Mouse (Mus musculus) spleen, postnatal 4 days (tissue): ENCODE measurements at regions not wholly inside any gene's neighbourhood (a gene's known extent, or its start where the extent isn't known, plus 50 kb on each side); places are given as distances from the start of the nearest gene placed in this dataset.
A peak's percentile ranks its signal among the peaks of the same experiment; 100 is the strongest.
"Not testable (repeated sequence)": the region's sequence is repeated elsewhere in the genome, so short reads cannot be mapped to it uniquely, and the experiment has no call there.

Experiments
- DNase-seq, 2 experiments: peaks; one replicate each; pipeline ENCODE4 v3.0.0; 2022; ENCODE audit warnings: low spot score in 2 of 2

DNA sequence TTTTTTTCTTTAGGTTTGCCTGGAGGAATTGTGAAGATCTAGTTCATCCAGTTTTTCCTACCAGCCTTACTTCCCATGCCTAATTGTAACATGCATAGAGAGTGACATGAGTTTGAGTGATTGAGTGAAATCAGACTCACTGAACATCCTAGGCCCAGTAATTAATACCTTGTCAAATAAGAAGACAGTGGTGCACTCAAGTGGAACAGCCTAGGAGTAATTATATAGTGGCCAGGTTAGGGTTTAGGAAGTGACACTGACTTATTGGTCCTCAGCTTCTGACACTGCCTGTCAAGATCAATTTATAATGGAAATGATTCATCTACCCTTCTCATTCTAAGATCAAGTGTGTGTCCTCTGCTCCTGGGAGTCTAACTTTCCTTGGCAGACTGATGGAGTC lies 250.8 kb downstream of the Tpbg start:
- no peak for DNase-seq

DNA sequence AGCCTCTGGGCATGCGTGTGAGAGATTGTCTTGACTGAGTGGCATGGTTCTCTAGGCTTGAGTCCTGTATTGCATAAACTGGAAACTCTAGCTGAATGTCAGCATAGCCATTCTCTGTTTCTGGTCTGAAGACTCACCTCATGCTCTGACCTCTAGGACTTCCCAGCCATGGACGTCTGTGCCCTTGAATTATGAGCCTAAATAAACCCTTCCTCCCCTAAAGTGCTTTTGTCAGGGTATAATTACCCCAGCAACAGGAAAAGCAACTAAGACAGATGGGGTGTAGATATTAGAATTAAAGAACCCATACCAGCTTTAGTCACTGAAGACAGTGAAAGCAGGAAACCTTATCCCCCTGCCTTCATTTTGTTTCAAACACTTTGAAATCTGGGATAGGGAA lies 253.3 kb downstream of the Tpbg start:
- no peak for DNase-seq

DNA sequence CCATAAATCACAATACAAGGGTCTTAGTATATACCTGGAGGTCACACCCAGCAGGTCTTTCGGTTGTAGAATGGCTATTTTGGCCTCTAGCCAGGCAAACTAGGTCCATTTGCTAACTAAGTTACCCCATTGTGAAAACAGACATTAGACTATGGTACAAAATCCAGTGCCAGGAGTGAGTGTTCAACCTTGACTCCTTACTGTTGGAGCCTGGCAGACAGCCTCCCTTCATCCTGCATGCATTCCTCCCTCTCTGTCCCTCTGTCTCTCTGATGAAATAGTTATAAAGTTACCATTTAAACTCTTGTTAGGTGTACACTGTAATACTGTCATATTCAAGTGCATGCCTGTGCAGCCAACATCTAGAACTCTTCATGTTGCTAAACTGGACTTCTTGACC lies 254.1 kb downstream of the Tpbg start:
- no peak for DNase-seq

DNA sequence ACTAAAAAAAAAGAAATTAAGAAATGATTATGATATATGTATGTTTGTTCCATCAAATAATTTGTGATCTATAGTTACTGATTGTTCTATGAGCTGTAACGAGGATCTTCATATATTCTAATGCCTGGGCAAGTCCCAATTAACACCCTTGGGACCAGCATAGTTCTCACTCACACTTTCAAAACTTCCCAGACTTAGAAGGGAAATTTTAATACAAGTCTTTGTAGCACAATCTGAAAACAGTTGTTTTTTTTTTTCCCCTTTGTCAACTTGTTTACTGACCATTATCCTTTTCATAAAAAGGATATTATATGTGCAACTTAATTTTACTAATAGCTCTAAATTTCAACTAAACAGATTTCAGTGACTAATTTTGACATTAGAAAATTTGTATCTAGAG lies 257.1 kb downstream of the Tpbg start:
- DNase-seq: no peak

DNA sequence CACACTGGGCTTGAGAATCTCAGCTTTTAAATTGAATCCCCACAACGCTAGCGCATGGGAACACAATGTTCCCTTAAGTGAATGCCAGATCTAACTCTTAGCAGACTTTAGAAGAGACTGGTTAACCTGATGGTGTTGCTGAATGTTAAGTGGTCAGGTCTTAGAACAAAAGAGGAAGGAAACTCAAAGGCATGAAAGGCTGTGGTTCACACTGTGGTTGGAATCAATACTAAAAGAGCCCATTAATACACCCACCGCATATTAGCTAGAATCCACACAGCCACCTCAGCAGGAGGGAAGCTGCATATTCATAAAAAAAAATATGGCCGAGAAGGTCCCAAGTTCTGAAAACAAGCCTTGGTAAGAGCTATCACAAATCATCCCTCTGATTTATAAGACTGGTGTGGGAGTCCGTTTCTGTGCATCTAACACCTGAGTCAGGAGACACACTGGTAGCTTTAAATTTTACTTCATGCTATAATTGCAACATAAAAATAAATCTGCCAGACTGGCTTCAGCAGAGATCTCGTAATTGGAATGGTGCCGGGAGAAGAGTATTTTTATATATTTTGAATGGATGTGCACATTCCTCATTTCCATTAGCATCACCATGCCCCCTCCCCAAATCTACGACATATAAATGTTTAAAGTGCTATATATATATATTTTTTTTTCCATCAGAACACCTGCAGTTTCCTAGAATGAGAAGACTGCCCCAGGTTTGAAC lies 259.3 kb downstream of the Tpbg start:
- DNase-seq: no peak

DNA sequence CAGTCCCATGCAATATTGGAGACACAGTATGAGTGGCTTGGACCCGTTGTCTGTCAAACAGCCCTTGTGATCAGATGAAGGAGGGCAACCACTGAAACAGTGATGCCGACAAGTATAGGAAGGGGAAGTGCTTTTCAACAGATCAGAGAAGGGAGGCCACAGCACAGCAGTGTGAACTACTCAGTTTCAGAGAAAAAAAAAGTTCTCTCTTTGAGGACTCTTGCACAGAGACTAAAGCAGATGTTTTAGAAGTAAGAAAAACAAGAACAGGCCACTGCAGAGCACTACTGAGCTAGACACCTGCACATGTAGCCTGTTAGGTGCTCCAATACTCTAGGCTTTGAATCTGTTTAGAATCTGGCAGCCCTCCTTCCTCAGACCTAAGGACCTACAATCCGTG lies 261.4 kb downstream of the Tpbg start:
- DNase-seq: no peak

DNA sequence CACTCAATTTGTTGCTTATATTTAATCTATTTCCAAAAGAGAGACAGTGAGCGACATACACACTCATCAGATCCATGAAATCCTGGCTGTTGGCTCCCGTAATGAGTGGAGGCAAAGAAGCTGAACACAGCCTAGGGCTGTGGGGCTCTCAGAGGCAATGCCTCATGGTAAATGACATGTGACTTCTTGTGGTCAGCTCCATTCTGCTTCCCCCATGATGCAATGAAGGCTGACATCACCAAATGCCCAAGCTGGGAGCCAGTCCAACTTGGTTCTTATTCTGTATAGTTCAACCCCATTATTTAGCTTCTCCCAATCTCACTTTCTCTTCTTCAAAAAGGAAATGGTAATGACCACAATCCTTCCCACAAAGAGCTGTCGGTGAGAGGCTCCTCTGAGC lies 262.5 kb downstream of the Tpbg start:
- DNase-seq: no peak

DNA sequence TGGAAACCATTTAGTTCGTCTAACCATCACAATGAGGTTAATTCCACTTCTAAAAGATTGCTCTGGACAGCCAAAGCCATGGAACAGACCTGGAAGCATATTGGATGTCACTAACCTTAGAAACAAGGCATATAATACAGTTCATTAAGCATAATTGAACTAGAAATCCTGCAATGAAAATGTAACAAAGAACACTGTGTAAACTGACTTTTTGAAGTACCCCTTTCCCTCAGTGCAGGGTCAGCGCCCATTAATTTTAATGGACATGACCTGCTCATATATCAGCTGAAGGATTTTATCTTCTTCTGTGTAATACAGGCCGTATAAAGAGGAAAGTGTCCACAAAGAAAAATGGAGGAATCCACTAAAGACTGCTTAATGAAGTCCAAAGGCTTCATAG lies 263.7 kb downstream of the Tpbg start:
- DNase-seq: no peak

DNA sequence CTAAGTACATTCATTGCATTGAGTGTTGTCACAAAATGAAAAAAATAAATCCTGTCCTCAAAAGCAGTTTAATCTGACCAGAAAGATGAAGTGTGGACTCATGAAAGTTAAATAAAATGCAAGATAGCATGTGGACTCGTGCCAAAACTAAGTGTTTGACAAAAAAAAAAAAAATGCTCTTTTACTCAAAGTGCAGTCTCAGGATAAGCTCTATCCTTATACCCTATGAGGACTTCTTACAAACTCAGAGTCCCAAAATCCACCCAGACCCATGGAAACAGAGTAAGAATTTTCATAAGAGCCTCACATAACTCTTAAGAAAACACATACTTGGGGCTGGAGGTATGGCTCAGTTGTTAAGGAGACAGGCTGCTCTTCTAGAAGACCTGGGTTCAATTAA lies 267.7 kb downstream of the Tpbg start:
- no peak for DNase-seq

DNA sequence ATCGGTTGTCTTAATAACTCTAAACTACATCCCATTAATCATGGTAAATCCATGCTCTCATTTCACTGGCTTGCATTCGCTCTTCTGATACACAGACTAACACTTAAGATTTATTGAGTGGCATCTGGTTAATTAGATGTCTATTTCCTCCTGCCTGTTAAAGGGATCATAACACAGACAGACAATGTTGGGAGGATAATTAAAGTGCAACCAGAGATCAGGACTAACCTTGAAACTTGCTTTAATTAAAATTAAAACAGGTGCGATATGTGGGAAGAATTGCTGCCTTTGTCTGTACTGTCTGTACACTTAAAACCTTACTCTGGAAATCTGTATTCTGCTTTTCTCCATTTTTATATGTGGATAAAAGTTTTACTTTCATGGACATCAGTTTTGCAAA lies 277.2 kb downstream of the Tpbg start:
- no peak for DNase-seq

DNA sequence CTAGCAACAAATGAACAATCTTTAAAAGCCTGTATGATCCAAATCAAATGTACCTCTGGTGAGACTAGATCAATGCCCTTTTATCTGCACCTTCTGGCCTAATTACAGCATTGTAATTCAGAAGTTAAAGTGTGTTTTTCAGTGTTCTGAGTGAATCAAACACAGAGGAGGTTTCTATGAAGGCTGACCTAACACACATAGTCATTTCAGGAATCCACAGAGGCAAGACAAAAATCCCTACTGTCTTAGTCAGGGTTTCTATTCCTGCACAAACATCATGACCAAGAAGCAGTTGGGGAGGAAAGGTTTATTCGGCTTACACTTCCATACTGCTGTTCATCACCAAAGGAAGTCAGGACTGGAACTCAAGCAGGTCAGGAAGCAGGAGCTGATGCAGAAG lies 293.4 kb downstream of the Tpbg start:
- DNase-seq: not testable (repeated sequence)

DNA sequence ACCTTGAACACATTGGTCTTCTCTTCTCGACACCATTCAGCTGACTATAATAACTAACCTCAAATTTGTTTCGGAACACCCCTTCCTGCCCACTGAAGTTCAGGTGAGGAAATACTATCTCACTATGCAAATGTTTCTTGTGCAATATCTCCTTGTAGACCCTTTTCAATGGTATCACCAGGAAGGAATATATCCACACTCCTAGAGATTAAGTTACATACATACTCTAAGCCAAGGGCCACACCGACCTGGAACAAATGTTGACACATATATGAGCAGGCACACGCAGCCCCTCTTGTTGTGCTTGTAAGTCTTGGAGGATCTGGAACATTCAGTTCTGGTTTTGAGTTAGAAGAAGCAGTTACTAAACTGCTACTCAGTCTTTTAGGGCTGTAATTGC lies 303.7 kb downstream of the Tpbg start:
- no peak for DNase-seq

DNA sequence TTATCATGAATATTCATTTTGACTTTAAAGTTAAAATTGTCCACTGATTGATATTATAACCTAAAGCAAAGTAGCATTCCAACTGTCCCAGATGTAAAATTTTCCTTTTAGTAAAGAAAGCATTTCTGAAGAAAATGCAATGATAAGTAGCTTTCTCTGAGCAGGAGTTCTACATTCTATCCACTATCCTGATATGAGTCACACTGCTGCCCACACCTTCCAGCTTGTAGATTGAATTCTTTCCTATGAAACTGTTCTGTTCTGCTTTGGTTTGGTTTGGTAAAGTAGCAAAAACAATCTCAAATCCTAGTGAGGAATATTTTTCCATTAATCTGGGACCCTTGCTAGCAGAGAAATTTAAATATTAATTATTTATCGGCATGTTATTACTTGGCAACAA lies 304.4 kb downstream of the Ube2cbp start:
- DNase-seq: no peak

DNA sequence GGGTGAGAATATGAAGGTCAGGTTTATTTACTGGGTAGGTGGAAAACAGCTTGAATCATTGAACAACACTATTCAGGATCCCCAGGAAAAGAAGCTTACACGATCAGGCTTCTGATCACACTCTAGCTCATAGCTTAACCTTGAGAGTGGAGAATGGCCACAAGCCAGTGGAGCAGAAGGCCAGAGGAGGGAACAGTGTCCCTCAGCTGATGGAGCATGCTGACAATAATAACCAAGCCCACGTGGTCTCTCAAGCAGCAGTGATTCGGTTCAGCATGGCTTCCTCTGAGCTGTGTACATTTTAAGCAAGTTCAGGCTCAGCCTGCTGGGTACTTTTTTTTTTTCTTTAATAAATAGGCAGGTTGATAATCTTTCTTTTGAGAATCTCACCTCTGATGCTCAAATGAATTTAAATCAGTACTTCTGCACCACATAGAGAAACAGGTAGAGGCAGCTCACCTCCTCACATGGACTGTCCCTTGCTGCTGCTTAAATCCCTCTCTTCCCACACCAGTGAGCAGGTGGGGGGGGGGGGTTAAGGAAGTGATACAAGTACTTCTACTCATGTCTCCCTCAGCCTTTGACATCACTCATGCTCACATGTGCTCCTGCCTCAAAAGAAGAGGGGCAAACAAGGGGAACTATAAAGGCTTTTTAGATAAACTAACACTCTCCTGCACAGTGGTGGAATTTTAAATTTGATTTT lies 298.2 kb downstream of the Ube2cbp start:
- DNase-seq: peak in 1 of 2 experiments; percentile 30

DNA sequence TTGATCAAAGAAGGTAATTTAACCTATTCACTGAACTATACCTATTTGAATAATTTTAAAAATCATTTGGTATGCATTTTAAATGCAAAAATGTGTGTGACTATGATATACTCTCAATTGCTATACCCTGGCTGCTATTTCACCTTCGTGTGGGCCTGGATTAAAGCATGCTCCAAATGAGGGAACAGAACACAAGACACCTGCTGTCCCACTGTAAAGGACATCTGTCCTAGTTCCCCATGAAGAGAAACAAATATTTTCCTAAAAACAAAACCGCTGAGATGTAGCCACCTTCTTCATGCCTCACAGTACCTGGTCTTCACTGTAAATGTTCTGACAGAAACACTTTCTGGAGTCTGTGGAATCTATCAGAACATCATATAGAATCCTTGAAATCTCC lies 294.0 kb downstream of the Ube2cbp start:
- DNase-seq: no peak

DNA sequence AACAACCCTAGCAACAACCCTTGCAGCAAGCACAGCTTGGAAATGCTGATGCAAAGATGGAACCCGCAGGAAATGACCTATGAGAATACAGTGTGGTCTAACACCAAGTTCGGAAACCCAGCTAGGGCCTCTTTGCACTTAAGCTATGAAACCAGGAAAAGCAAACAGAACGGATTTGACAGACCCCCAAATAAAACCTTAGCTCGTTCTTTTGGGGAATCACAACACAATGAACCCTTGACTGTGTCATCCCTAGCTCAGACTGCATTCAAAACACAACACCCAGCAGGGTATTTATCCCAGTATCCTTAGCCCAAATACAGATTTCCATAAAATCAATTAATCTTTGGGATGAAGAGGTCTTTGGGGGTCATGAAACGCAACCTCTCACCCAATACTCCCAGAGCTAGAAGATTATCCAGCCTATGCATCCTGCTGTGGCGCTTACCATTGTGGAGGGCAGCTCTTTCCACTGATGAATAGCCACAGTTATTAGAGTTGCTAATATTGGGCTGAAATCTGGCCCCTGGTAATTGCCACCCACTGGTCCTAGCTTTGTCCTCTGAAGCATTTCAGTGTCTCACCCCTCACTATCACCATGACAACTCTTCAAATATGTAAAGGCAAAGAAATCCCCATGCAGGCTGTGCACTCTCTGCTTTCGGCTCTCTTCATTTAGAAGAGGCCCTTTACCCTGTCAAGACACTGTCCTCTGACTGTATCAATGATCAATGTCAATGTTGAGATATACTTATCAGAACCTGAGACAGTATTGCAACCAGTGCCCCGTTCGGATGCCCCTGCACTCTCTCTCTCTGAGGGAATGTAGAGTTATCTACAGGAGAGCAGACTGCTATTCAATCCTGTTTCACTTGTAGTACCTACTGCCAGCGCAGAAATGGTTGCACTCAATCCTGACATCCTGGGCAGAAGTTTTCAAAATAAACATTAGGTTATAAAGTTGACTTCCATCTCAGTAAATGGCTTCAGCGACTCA lies 277.7 kb downstream of the Ube2cbp start:
- no peak for DNase-seq

DNA sequence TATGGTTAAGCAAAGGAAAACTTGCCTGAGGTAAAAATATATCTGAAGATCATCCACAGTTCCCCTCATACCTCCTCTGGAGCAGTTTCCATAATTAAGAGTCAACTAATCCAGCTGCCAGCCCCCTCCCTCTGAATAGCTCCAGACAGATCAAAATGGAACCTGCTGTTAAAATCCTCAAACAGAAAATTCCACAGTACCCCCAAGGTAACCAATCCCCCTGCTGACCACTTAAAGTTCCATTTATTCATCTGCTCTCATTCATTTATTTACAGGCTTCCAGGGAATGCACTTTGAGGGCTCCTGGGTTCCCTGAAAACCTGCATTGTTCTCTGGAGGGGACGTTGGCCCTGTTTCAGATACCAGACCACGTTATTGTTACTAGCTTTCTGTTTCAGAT lies 275.9 kb downstream of the Ube2cbp start:
- no peak for DNase-seq

DNA sequence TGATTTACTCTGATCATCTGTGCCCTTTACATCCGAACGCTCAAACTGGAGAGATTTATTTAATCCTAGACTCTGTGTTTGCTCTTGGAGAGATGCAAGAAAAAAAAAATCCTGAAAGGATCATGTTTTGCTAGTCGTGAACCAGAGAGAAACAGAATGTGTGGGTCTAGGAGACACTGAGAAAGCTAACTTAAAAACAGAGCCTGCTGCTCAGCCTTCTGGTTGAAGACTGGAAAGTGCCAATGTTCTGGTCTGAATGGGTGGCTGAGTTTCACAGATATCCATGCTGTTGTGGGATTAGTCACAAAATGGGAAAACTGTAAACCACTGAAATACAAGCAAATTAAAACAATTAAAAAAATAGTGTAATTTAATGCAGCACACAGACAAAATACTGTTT lies 259.7 kb downstream of the Ube2cbp start:
- DNase-seq: no peak

DNA sequence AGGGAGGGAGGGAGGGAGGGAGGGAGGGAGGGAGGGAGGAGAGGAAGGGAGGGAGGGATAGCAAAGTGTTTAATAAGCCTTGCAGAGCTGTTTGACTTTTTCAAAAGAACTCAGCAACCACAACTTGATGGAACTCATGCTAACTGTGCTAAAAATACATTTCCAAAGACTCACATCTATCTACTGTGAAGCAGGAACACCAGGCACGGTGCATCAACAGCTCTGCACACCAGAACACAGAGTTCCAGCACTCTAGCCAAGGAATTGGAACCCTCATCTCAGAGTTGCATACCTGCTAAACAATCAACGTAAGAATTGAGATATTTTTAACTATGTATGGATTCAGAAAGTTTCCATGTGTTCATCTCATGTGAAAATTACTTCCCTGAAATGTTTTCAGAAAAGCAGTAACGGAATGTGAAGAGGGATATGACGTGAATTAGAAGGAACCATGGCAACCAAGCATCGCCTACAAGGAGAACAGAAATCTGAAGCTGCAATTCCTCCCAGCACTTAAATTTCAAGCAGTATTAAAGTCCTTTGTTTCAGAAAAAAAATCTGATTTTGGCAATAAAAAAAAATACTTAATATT lies 256.3 kb downstream of the Ube2cbp start:
- DNase-seq: no peak

DNA sequence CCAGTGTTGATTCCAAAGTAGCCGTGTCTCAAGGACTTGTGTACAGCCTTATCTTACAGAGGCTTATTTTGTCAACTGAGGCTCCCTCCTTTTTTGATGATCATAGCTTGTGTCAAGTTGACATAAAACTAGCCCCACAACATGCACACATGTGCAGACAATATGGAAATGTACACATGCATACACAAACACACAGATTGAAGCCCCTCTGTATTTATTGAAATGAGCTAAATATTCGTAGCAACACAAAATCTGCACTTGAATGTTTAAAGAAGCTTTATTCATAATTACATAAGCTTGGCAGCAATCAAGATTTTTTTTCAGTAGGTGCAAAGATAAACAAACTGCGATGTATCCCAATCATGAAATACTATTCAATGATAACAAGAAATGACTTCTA lies 253.5 kb downstream of the Ube2cbp start:
- DNase-seq: no peak

DNA sequence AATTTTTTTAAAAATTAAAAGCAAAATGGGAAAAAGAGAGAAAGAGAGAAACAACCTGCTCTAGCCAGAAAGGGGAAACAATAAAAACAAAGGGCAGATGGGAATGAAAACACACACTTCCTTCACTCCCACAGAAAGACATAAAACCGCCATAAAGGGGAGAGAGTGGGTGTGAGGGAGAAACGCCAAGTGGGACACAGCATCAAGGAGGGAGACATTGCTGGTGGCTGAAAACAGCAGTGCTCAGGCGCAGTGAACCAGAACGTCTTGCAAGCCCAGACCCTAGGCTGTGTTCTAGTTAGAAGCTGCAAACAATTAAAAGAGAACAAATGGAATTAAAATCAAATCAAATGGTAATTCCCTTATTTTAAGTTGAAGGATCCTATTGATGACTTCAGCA lies 245.1 kb downstream of the Ube2cbp start:
- DNase-seq: no peak

DNA sequence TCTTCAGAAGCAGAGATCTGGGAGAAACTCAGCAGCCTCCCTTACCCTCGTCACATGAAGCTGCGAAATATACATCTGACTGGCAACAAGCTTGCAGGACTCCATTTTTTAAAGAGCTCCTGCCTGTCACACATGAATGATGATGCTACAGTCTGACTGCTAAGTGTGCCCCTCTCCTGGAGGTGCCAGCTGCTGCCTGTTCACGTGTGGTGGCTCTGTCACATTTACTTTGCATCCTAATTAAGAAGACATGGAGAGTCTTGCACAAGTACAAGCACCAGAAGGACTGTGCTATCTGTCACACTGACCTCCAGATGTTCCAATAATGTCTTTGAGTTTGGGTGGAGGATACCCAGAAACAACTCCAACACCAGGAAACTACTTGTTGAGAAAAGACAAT lies 240.2 kb downstream of the Ube2cbp start:
- no peak for DNase-seq
